ENCODE assay signal across 8 mouse cellular contexts in the genomic region with DNA sequence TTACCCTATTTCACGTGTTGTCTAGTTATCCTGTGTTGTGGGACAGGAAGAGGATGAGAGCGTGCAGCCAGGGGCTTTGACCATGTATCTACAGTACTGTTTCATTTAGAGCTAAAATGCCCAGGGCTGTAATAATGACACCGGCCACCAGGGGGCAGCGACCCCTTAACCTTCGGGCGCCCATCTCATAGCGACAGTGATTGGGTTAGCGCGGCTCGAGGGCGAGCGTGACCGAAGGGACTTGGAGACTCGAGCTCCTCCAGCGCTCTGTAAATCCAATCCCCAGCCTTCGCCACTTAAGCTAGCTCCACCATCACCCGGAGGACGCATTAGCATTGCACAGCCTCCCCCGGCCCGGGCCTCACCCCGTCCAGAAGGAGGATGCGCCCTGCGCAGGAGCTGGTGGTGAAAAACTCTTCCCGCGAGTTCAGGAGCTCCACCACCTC. TPM values are rescaled to one million over a fixed set of nuclear protein-coding genes. Genes with fewer than 3 reads are reported as not detected.
A peak's percentile ranks its signal among the peaks of the same experiment; 100 is the strongest.
DNase-seq lines count a peak whose midpoint lies in the region; ATAC-seq and TF ChIP-seq lines count a peak whose summit lies in the region.

Gene Cryz, plus strand, starts transcription at position 224 of the 446 bp plus-strand sequence.

- peaks cover 12% of the 10 kb centered on the region for H3K4me1 ChIP-seq in E14TG2a.4 (replicated peaks; ENCODE audit: low read depth, low read length)
- peaks cover 10% of the 10 kb centered on the region; the same call in 1 of the 2 replicates for H3K4me1 ChIP-seq in forebrain, embryonic 13.5 days
- H3K4me1 ChIP-seq in liver, postnatal 0 days (ENCODE audit: insufficient read depth): peaks cover 9% of the 10 kb centered on the region
- peaks cover 9% of the 10 kb centered on the region; the same call in 1 of the 2 replicates for H3K4me1 ChIP-seq in neural tube, embryonic 14.5 days (ENCODE audit: control insufficient read depth, insufficient read depth, low read length)

- intact Hi-C loops in heart, postnatal 10 days (cut with DNase I): no loop called here

- peak within 1 kb of the TSS; percentile 91 for H3K27ac ChIP-seq in forebrain, embryonic 13.5 days
- peak within 1 kb of the TSS; percentile 89 for H3K27ac ChIP-seq in liver, postnatal 0 days (ENCODE audit: low read depth)
- H3K27ac ChIP-seq in neural tube, embryonic 14.5 days (ENCODE audit: low read depth, low read length): peak within 1 kb of the TSS; percentile 94

- DNase-seq in c-Kit-positive CD71-positive TER-119-positive erythroid progenitor cells, embryonic 14.5 days (ENCODE audit: low spot score): peak; percentile 89
- peak; percentile 92 to 95 for DNase-seq in heart, postnatal 10 days
- peak; percentile 76 for DNase-seq in large intestine, adult 2 months (ENCODE audit: low read depth, low spot score)
- peak; percentile 91 for DNase-seq in liver, postnatal 0 days
- DNase-seq in testis, postnatal 10 days (ENCODE audit: low spot score): peak; percentile 96

- H3K36me3 ChIP-seq in E14TG2a.4 (ENCODE audit: insufficient read depth, low read length): peaks cover 36% of the 10 kb centered on the region
- peaks cover 25% of the 10 kb centered on the region for H3K36me3 ChIP-seq in forebrain, embryonic 13.5 days (ENCODE audit: poor library complexity, severe bottlenecking)
- peaks cover 6% of the 10 kb centered on the region; the same call in 1 of the 2 replicates for H3K36me3 ChIP-seq in liver, postnatal 0 days (replicated peaks; ENCODE audit: insufficient read depth, low read length)
- no peaks in the 10 kb centered on the region for H3K36me3 ChIP-seq in neural tube, embryonic 14.5 days (ENCODE audit: control insufficient read depth, insufficient read depth, low read length)

- TF ChIP-seq EP300 in liver, postnatal 0 days (IDR thresholded peaks at IDR 0.05; ENCODE audit: low read depth): no peak

- peak within 1 kb of the TSS; percentile 81 for H3K9ac ChIP-seq in forebrain, embryonic 13.5 days
- H3K9ac ChIP-seq in liver, postnatal 0 days (replicated peaks): peak within 1 kb of the TSS; percentile 83
- peak within 1 kb of the TSS; percentile 83 for H3K9ac ChIP-seq in neural tube, embryonic 14.5 days (replicated peaks; ENCODE audit: low read depth, low read length)

- peak; percentile 88 for ATAC-seq in forebrain, embryonic 13.5 days
- peak; percentile 89 for ATAC-seq in liver, postnatal 0 days
- peak; percentile 89 for ATAC-seq in neural tube, embryonic 14.5 days (ENCODE audit: low read depth)

- H3K27me3 ChIP-seq in E14TG2a.4 (ENCODE audit: insufficient read depth, low read length): no peaks in the 10 kb centered on the region
- no peaks in the 10 kb centered on the region for H3K27me3 ChIP-seq in forebrain, embryonic 13.5 days
- no peaks in the 10 kb centered on the region for H3K27me3 ChIP-seq in liver, postnatal 0 days (ENCODE audit: insufficient read depth, low read length)
- no peaks in the 10 kb centered on the region for H3K27me3 ChIP-seq in neural tube, embryonic 14.5 days (ENCODE audit: control insufficient read depth, insufficient read depth, low read length)

- peak within 1 kb of the TSS; percentile 96 for H3K4me3 ChIP-seq in E14TG2a.4 (replicated peaks; ENCODE audit: low read length)
- peak within 1 kb of the TSS; percentile 90 for H3K4me3 ChIP-seq in forebrain, embryonic 13.5 days
- peak within 1 kb of the TSS; percentile 89 for H3K4me3 ChIP-seq in liver, postnatal 0 days (ENCODE audit: low read depth, low read length)
- peak within 1 kb of the TSS; percentile 86 for H3K4me3 ChIP-seq in neural tube, embryonic 14.5 days (ENCODE audit: low read depth, low read length)

- 0% methylated on average over 25 of the region's 25 CpGs for WGBS in forebrain, embryonic 13.5 days
- 1% methylated on average over 25 of the region's 25 CpGs for WGBS in large intestine, adult 2 months
- under 1% methylated on average over 25 of the region's 25 CpGs for WGBS in liver, postnatal 0 days (ENCODE audit: insufficient replicate concordance)
- under 1% methylated on average over 25 of the region's 25 CpGs for WGBS in neural tube, embryonic 14.5 days

- H3K9me3 ChIP-seq in E14TG2a.4 (ENCODE audit: low read length): no peaks in the 10 kb centered on the region
- no peaks in the 10 kb centered on the region for H3K9me3 ChIP-seq in forebrain, embryonic 13.5 days (replicated peaks)
- H3K9me3 ChIP-seq in liver, postnatal 0 days (ENCODE audit: low read length): no peaks in the 10 kb centered on the region
- H3K9me3 ChIP-seq in neural tube, embryonic 14.5 days (ENCODE audit: control insufficient read depth, low read length): no peaks in the 10 kb centered on the region

- H3K4me2 ChIP-seq in forebrain, embryonic 13.5 days: peak within 1 kb of the TSS; percentile 68
- H3K4me2 ChIP-seq in liver, postnatal 0 days (ENCODE audit: low read depth, low read length): peak within 1 kb of the TSS; percentile 70
- peak within 1 kb of the TSS; percentile 78 for H3K4me2 ChIP-seq in neural tube, embryonic 14.5 days (ENCODE audit: low read depth, low read length)

- TF ChIP-seq CTCF in E14TG2a.4 (conservative IDR thresholded peaks at IDR 0.05; ENCODE audit: low read length): peak; percentile 83
- peak; percentile 93 for TF ChIP-seq CTCF in liver, postnatal 0 days (IDR thresholded peaks at IDR 0.05; ENCODE audit: low read depth)

RNA-seq across cellular contexts. Expression of gene Cryz, which starts in this region (rescaled TPM):
- polyA plus RNA-seq in forebrain, embryonic 13.5 days (2015; fragmentation: Nextera tagmentation; extraction: Ambion mirVana): 11.5 and 14.3 TPM in 2 replicates
- 10 to 100 TPM; 19.5 to 21.8 TPM for total RNA-seq in heart, postnatal 10 days (2021)
- polyA plus RNA-seq in large intestine, adult 2 months (2012; rRNA removed): 1.1 and 1.3 TPM in 2 replicates
- polyA plus RNA-seq in liver, postnatal 0 days (2015; fragmentation: Nextera tagmentation; extraction: Ambion mirVana): 27.5 and 27.9 TPM in 2 replicates
- 9.0 and 9.6 TPM in 2 replicates for polyA plus RNA-seq in neural tube, embryonic 14.5 days (2014; fragmentation: Nextera tagmentation; extraction: Ambion mirVana)

Comparison
In these comparisons a context has a peak if more than half of its experiments do, and no peak if none do; other contexts are left out.
1. Peak in every context shown above with its lines: DNase-seq, ATAC-seq, H3K4me3 ChIP-seq and H3K27ac ChIP-seq.